Mouse (Mus musculus) urinary bladder, adult 18-20 months (tissue): ENCODE results near the gene Cand2.

Experiments used
- DNase-seq, 2 experiments: peaks; one replicate each; pipeline ENCODE4 v3.0.0; 2022; ENCODE audit warnings: low spot score in 2 of 2, mixed read lengths in 2 of 2

The Cand2 gene

DNA sequence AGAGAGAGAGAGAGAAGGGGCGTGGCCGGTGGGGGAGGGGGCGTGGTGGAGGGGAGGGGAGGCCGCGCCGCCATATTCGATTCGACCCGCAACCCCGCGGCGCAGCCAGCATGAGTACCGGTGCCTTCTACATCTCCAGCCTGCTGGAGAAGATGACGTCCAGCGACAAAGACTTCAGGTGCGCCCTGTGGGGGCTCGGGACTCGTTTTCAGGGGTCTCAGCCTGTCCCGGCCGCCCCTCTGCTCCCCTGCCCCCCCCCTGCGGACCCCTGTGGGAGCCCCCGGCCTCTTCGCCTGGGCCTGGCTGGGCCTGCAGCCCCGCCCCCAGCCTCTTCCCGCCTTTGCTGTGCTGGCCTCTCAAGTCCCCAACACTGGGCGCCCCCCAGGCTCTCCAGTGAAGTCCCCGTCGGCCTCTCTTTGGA, at the start of gene Cand2:
Gene Cand2, plus strand, starts transcription at position 38 of the 421 bp plus-strand sequence.
- DNase-seq, result no peak

DNA sequence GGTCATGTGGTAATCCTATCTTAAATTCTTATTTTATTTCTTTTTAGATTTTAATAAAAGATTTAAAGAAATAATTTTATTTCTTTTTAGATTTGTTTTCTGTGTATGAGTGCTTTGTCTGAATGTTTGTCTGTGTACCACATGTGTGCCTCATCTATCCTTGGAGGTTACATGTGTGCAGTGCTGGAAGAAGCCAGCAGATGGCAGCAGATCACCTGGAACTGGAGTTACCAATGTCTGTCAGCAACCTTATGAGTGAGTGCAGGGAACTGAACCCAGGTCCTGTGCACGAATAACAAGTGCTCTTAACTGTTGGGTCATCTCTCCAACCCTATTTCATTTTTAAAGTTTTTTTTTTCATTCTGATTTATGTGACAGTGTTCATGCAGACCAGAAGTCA, 47.2 kb upstream of the Cand2 start:
- no peak for DNase-seq

DNA sequence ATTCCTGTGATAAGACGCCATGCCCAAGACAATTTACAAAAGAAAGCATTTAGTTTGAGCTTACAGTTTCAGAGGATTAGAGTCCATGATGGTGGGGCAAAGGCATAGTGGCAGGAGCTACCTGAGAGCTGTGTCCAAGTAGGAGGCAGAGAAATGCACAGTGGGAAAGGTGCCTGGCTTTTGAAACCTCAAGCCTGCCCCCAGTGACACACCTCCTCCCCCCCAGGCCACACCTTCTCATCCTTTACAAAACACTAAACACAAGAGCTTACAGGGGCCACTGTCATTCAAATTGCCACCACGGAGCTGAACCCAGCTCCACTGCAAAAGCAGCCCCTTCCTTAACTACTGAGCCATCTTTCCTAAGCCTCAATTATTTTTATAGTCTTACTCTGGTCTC, 46.8 kb upstream of the Cand2 start:
- no peak for DNase-seq

GRCm38 (mm10) chr6:115730560-115731342, 43.6 kb upstream of the Cand2 start:
- no peak for DNase-seq

DNA sequence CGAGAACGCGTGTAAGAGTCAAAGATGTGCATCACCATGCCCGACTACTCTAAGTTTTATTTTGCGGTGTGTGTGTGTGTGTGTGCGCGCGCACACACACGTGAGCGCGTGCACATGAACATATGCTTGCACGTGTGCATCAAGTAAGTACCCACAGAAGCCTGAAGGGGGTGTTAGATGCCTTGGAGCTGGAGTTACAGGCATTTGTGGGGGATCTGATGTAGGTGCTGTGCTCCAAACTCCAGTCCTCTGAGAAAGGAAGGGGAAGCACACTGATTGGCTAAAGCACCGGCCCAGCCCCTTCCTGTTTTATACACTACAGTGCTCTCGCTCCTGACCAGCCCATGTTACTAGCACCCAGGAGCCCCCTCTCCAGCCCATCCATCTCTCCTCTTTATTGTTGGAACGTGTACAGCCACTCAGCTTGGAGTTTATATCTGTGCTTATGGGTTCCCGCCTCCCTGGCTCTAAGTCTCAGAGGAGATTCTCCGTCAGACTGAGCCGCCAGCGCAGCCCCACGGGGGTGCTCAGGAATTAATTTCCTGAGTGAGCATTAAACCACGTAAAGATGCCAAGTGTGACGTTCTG, 41.9 kb upstream of the Cand2 start:
- DNase-seq, result no peak

DNA sequence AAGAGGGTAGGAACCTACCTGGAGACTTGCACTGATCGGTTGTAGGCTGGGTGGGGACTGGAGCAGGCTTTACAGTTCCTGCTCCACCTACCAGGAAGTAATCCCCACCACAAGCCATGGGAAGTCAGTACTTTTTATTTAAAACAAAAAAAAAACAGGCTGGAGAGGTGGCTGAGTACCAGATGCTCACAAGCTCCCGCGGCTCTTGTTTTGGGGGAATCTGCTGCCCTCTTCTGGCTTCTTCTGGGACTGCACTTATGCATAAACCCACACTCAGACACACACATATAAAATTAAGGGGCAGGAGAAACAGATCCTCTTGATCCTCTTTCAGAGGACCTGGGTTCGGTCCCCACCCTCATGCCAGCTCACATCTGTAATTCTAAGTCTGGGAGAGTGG, 39.4 kb upstream of the Cand2 start:
- no peak for DNase-seq

DNA sequence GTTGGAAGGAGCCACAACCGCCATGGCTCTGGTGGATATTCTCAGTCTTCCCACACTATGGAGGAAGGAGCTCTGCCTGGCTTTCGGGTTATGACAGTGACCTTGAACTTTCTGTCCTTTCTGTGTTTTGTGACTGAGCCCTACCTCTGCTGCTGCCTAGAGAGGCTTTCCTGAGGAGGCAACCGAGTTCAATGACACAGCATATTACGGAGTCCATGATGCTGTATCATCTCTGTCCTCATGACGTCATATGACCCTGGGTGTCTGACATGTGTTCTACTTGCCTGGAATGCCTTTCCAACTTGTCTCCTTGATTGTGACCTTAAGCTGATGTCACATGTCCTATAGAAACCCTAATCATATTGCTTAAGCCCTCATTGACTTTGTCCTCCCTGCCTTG, 35.3 kb upstream of the Cand2 start:
- no peak for DNase-seq

- no peak for DNase-seq
Observed at GRCm38 (mm10) chr6:115743569-115743968, 30.8 kb upstream of the Cand2 start.

GRCm38 (mm10) chr6:115746326-115746725, 28.0 kb upstream of the Cand2 start:
- no peak for DNase-seq

- no peak for DNase-seq
Observed at GRCm38 (mm10) chr6:115755536-115755935, 18.8 kb upstream of the Cand2 start.

- DNase-seq, result peak; percentile 77 to 79
Observed at GRCm38 (mm10) chr6:115758981-115759435, 15.3 kb upstream of the Cand2 start.

DNA sequence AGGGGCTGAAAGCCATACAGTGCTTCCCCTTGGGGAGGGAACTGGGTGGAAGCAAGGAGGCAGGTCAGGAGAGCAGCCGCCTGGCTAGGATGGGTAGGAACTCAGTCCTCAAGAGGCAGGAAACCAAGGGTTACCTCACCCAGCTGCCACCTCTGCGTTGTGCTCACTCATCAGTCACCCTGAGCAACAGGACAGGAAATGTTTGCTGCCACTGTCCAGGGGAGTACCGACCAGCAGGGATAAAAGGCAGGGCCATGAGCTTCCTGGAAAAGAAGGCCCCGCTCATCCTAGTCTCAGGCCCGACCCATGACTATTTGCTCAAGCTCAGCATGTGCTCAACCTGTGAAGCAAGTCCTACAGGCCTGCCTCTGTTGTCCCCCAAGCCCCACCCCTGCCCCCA, 14.9 kb upstream of the Cand2 start:
- peak in 1 of 2 experiments; percentile 20 for DNase-seq

DNA sequence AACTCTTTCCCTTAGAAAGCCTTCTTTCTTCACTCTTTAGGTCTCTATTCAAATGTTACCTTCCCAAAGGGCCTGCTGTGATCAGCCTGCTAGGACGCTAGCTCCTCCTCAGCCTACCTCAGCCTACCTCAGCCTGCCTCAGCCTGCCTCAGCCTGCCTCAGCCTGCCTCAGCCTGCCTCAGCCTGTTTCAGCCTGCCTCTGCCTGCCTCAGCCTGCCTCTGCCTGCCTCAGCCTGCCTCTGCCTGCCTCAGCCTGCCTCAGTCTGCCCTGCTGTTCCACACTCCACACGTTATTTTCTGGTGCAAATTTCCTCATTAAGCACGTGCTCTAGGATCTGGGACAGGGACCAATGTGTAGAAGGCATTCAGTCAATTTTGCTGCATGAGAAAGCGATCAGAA, 14.2 kb upstream of the Cand2 start:
- DNase-seq, result no peak

DNA sequence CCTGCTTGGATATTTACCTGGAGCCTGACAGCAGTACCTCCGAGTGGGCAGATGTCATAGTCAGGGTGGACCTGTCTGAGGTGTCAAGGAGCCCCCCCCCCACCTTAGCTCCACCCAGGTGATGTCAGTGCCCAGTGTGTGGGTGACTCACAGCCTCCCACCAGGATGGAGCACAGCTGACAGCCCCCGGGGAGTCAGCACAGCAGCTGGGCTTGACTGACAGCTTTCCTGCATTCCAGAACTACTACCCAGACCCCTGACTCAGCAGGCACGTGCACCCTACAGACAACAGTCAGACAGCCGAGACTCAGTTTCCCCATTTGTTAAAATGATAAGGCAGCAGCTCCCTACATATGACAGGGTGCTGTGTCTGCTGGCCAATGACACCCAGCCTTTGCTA, 13.4 kb upstream of the Cand2 start:
- no peak for DNase-seq

DNA sequence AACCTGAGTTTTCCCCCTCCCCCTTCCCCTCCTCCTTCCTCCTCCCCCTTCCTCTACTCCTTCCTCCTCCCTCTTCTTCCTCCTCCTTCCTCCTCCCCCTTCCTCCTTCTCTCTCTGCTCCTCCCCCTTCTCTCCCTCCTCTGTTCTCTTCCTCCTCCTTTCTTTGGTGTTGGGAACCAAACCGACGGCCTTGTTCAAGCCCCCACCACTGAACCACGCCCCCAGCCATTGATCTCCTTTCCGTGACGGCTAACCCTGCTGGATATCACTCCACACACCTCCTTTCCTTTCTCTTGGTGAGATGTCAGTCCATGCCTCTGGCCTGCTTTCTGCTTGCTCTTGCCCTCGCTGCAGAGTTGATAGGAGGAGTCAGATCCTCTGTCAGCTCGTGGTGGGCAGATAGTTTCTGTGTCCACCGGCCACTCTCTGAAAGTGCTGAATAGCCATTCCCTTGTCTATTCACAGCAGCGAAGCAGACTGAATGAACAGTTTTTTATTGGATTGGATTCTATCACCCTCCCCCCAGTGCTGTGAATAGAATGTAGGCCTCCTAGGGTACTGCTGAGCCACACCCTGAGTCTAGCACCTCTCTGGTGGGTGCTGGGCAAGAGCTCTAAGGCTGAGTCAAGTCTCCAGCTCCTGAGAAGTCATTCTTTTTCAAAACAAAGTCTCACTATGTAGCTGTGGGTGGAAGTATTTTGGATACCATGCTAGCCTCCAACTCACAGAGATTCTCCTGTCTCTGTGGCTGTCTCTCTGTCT, 12.2 kb upstream of the Cand2 start, which contains the start of gene Tmem40:
Gene Tmem40, minus strand, starts transcription at position 416 of the 762 bp plus-strand sequence.
- no peak for DNase-seq

GRCm38 (mm10) chr6:115764179-115764578, 10.2 kb upstream of the Cand2 start:
- DNase-seq, result no peak

DNA sequence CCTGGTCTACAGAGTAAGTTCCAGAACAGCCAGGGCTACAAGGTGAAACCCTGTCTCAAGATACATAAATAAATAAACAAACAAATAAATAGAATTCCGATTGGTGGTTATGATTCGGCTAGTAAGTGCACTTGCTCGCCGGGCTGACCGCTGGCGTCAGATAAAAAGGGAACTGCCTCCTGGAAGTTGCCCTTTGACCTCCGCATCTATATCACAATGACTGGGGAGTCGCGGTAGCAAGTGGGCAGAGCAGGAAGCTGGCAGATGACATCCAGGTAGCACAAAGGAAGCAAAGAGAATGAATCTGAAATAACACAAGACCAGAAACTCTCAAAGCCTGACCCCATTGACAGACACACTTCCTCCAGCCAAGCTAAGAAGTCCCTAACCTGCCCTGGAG, 7.0 kb upstream of the Cand2 start:
- DNase-seq, result no peak

DNA sequence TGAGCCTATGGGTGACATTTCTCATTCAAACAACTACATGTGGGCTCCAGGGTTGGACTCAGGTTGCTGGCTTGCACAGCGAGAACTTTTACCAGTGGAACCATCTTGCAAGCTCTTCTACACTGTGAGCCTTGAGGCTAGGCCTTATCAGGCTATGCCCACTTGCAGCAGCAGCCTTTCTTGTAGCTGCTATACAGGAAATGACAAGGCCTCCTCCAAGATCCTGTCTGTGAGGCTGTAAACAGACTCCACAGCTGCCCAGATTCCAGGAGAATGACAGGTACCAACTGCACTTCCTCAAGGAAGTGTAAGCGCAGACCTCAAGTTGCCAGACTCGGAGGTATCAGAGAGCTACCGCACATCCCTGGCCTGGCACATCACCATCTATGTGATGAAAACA, 6.1 kb upstream of the Cand2 start:
- DNase-seq, result no peak

GRCm38 (mm10) chr6:115770059-115770670, 4.2 kb upstream of the Cand2 start:
- DNase-seq, result no peak

GRCm38 (mm10) chr6:115770852-115771251, 3.5 kb upstream of the Cand2 start:
- no peak for DNase-seq

DNA sequence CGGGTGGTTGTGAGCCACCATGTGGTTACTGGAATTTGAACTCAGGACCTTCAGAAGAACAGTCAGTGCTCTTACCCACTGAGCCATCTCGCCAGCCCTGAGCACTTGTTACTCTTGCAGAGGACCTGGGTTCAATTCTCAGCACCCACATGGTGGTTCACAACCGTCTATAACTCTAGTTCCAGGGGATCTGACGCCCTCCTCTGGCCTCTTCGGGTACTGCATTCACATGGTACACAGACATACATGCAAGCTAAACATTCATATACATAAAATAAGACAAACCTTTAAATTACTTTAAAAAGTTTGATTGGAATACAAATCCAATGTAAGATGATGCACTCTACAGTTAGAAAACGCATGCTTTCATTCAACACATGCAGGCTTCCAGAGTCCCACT, 2.1 kb upstream of the Cand2 start:
- DNase-seq, result no peak

DNA sequence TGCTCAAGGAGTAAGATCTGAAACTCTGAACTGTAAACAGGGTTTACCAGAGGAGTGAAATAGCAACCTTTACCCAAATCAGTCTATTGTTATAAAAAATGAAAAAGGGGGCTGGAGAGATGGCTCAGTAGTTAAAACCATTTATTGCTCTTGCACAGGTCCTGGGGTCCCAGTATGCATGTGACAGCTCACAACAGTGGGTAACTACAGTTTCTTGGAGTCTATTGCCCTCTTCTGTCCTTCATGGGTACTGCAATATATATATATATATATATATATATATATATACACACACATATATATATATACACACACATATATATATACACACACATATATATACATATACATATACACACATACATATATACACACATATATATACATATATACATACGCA, 1.7 kb upstream of the Cand2 start:
- no peak for DNase-seq
